Mouse (Mus musculus): ENCODE measurements at regions not wholly inside any gene's neighbourhood (a gene's known extent, or its start where the extent isn't known, plus 50 kb on each side); places are given as distances from the start of the nearest gene placed in this dataset.

- H3K9me3 ChIP-seq, result no peaks in the 10 kb centered on the region
- H3K4me1 ChIP-seq, result peaks cover 16% of the 10 kb centered on the region
- no peak overlapping the region for H3K4me3 ChIP-seq
- no peak for DNase-seq (ENCODE audit: low spot score)
- 22% methylated on average over 5 of the region's 5 CpGs for WGBS
- H3K27me3 ChIP-seq (replicated peaks; ENCODE audit: low read depth, poor library complexity, severe bottlenecking), result no peaks in the 10 kb centered on the region
- no peaks in the 10 kb centered on the region for H3K36me3 ChIP-seq (replicated peaks)
- no peak overlapping the region for H3K27ac ChIP-seq (replicated peaks)
These were observed 367.9 kb upstream of the Acvr2a start for GRCm38 (mm10) chr2:48445898-48446604.

- H3K4me1 ChIP-seq, result peaks cover 11% of the 10 kb centered on the region
- no peak for DNase-seq (ENCODE audit: low spot score)
- H3K27me3 ChIP-seq (replicated peaks; ENCODE audit: low read depth, poor library complexity, severe bottlenecking), result no peaks in the 10 kb centered on the region
- 81% methylated on average over 5 of the region's 5 CpGs for WGBS
- H3K9me3 ChIP-seq, result no peaks in the 10 kb centered on the region
- no peaks in the 10 kb centered on the region for H3K36me3 ChIP-seq (replicated peaks)
- H3K27ac ChIP-seq (replicated peaks), result no peak overlapping the region
- no peak overlapping the region for H3K4me3 ChIP-seq
These were observed 367.3 kb upstream of the Acvr2a start for GRCm38 (mm10) chr2:48446617-48447016.

GRCm38 (mm10) chr2:48449165-48449842 lies 364.6 kb upstream of the Acvr2a start:
- no peaks in the 10 kb centered on the region for H3K27me3 ChIP-seq (replicated peaks; ENCODE audit: low read depth, poor library complexity, severe bottlenecking)
- no peaks in the 10 kb centered on the region for H3K9me3 ChIP-seq
- WGBS, result 89% methylated on average over 7 of the region's 7 CpGs
- no peak overlapping the region for H3K4me3 ChIP-seq
- no peak overlapping the region for H3K27ac ChIP-seq (replicated peaks)
- 0 out of 2 replicates have a peak, but pooled peaks cover 4% of the 10 kb centered on the region for H3K4me1 ChIP-seq
- no peak for DNase-seq (ENCODE audit: low spot score)
- no peaks in the 10 kb centered on the region for H3K36me3 ChIP-seq (replicated peaks)

- Histone ChIP-seq H3K27ac (replicated peaks) (0 out of 2 replicates have a peak overlapping the region, but pooled peaks have one; percentile 14), H3K4me3 (no peak overlapping the region), H3K27me3 (replicated peaks; ENCODE audit: low read depth, poor library complexity, severe bottlenecking) (no peaks in the 10 kb centered on the region), H3K36me3 (replicated peaks) (no peaks in the 10 kb centered on the region), H3K9me3 (no peaks in the 10 kb centered on the region), H3K4me1 (peaks cover 5% of the 10 kb centered on the region; the same call in 1 of the 2 replicates)
- no peak for DNase-seq (ENCODE audit: low spot score)
- WGBS, result 49% methylated on average over 7 of the region's 7 CpGs
These were observed 357.6 kb upstream of the Acvr2a start for GRCm38 (mm10) chr2:48456072-48457040.

- Histone ChIP-seq H3K27me3 (replicated peaks; ENCODE audit: low read depth, poor library complexity, severe bottlenecking) (no peaks in the 10 kb centered on the region), H3K36me3 (replicated peaks) (no peaks in the 10 kb centered on the region), H3K27ac (replicated peaks) (0 out of 2 replicates have a peak overlapping the region, but pooled peaks have one; percentile 14), H3K9me3 (no peaks in the 10 kb centered on the region), H3K4me3 (no peak overlapping the region), H3K4me1 (peaks cover 5% of the 10 kb centered on the region; the same call in 1 of the 2 replicates)
- no peak for DNase-seq (ENCODE audit: low spot score)
- WGBS, result 77% methylated on average over 4 of the region's 4 CpGs
These were observed 356.8 kb upstream of the Acvr2a start for GRCm38 (mm10) chr2:48457117-48457516.

GRCm38 (mm10) chr2:48465483-48465882 lies 348.4 kb upstream of the Acvr2a start:
- no peak for DNase-seq (ENCODE audit: low spot score)
- Histone ChIP-seq H3K4me1 (no peaks in the 10 kb centered on the region), H3K27me3 (replicated peaks; ENCODE audit: low read depth, poor library complexity, severe bottlenecking) (no peaks in the 10 kb centered on the region), H3K27ac (replicated peaks) (no peak overlapping the region), H3K4me3 (no peak overlapping the region), H3K9me3 (no peaks in the 10 kb centered on the region), H3K36me3 (replicated peaks) (no peaks in the 10 kb centered on the region)
- 85% methylated on average over 4 of the region's 4 CpGs for WGBS

- no peak overlapping the region for H3K27ac ChIP-seq (replicated peaks)
- no peak for DNase-seq (ENCODE audit: low spot score)
- 80% methylated on average over 4 of the region's 4 CpGs for WGBS
- H3K9me3 ChIP-seq, result no peaks in the 10 kb centered on the region
- H3K4me3 ChIP-seq, result no peak overlapping the region
- no peaks in the 10 kb centered on the region for H3K4me1 ChIP-seq
- H3K27me3 ChIP-seq (replicated peaks; ENCODE audit: low read depth, poor library complexity, severe bottlenecking), result no peaks in the 10 kb centered on the region
- H3K36me3 ChIP-seq (replicated peaks), result no peaks in the 10 kb centered on the region
These were observed 345.0 kb upstream of the Acvr2a start for GRCm38 (mm10) chr2:48468895-48469294.

GRCm38 (mm10) chr2:48469357-48469756 lies 344.6 kb upstream of the Acvr2a start:
- Histone ChIP-seq H3K4me1 (no peaks in the 10 kb centered on the region), H3K4me3 (no peak overlapping the region), H3K27ac (replicated peaks) (no peak overlapping the region), H3K9me3 (no peaks in the 10 kb centered on the region), H3K27me3 (replicated peaks; ENCODE audit: low read depth, poor library complexity, severe bottlenecking) (no peaks in the 10 kb centered on the region), H3K36me3 (replicated peaks) (no peaks in the 10 kb centered on the region)
- WGBS, result 88% methylated on average over 4 of the region's 4 CpGs
- no peak for DNase-seq (ENCODE audit: low spot score)

- no peaks in the 10 kb centered on the region for H3K27me3 ChIP-seq (replicated peaks; ENCODE audit: low read depth, poor library complexity, severe bottlenecking)
- H3K27ac ChIP-seq (replicated peaks), result no peak overlapping the region
- H3K4me3 ChIP-seq, result no peak overlapping the region
- no peak for DNase-seq (ENCODE audit: low spot score)
- WGBS, result 87% methylated on average over 3 of the region's 3 CpGs
- H3K9me3 ChIP-seq, result no peaks in the 10 kb centered on the region
- no peaks in the 10 kb centered on the region for H3K4me1 ChIP-seq
- H3K36me3 ChIP-seq (replicated peaks), result no peaks in the 10 kb centered on the region
These were observed 340.8 kb upstream of the Acvr2a start for GRCm38 (mm10) chr2:48473102-48473501.

- 90% methylated on average over 4 of the region's 4 CpGs for WGBS
- H3K4me3 ChIP-seq, result no peak overlapping the region
- H3K27ac ChIP-seq (replicated peaks), result no peak overlapping the region
- H3K36me3 ChIP-seq (replicated peaks), result no peaks in the 10 kb centered on the region
- no peaks in the 10 kb centered on the region for H3K9me3 ChIP-seq
- DNase-seq (ENCODE audit: low spot score), result no peak
- no peaks in the 10 kb centered on the region for H3K27me3 ChIP-seq (replicated peaks; ENCODE audit: low read depth, poor library complexity, severe bottlenecking)
- H3K4me1 ChIP-seq, result 0 out of 2 replicates have a peak, but pooled peaks cover 2% of the 10 kb centered on the region
These were observed 339.3 kb upstream of the Acvr2a start for GRCm38 (mm10) chr2:48474642-48475041.

GRCm38 (mm10) chr2:48476777-48477176 lies 337.1 kb upstream of the Acvr2a start:
- no peaks in the 10 kb centered on the region for H3K36me3 ChIP-seq (replicated peaks)
- no peak overlapping the region for H3K4me3 ChIP-seq
- H3K27ac ChIP-seq (replicated peaks), result no peak overlapping the region
- H3K27me3 ChIP-seq (replicated peaks; ENCODE audit: low read depth, poor library complexity, severe bottlenecking), result no peaks in the 10 kb centered on the region
- no peak for DNase-seq (ENCODE audit: low spot score)
- no peaks in the 10 kb centered on the region for H3K9me3 ChIP-seq
- WGBS, result 61% methylated on average over 3 of the region's 3 CpGs
- peaks cover 17% of the 10 kb centered on the region for H3K4me1 ChIP-seq

GRCm38 (mm10) chr2:48477336-48477735 lies 336.6 kb upstream of the Acvr2a start:
- Histone ChIP-seq H3K4me1 (peaks cover 17% of the 10 kb centered on the region), H3K9me3 (no peaks in the 10 kb centered on the region), H3K4me3 (no peak overlapping the region), H3K27me3 (replicated peaks; ENCODE audit: low read depth, poor library complexity, severe bottlenecking) (no peaks in the 10 kb centered on the region), H3K36me3 (replicated peaks) (no peaks in the 10 kb centered on the region), H3K27ac (replicated peaks) (no peak overlapping the region)
- no peak for DNase-seq (ENCODE audit: low spot score)
- whole genome bisulfite sequencing, result 92% methylated on average over 2 of the region's 2 CpGs
